Mouse (Mus musculus) c-Kit-positive CD71-positive TER-119-positive erythroid progenitor cells, embryonic 14.5 days (primary cell): Measurements from ENCODE around the gene Hsd17b11.
A peak's percentile ranks its signal among the peaks of the same experiment; 100 is the strongest.
"Not testable (repeated sequence)": the region's sequence is repeated elsewhere in the genome, so short reads cannot be mapped to it uniquely, and the experiment has no call there.

Source experiments
- DNase-seq: peaks from one replicate; pipeline ENCODE4 v3.0.0-alpha.2; 2013; ENCODE audit warnings: low spot score

Gene Hsd17b11

DNA sequence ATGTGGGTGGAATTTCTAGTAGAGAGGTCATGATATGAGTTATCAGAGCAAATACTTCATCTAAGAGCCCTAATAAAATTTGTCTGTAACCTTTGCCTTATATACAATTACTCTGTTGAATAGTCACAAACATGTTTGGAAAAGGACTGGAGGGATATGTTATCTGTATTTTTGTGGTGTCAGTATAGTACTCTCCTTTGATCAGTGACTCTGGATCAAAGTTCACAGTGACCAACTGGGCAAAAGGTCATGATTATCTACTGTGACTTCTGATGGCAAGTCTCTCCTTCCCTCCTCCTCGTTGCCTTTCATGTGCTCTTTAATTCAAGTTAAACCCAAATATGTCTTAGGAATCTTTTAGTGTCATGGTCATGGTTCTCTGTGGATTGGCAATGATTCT is 14.1 kb upstream of the Hsd17b11 start:
- no peak for DNase-seq

GRCm38 (mm10) chr5:104035066-104035465 is 13.3 kb upstream of the Hsd17b11 start:
- no peak for DNase-seq

GRCm38 (mm10) chr5:104032434-104033097 is 10.8 kb upstream of the Hsd17b11 start:
- no peak for DNase-seq

- DNase-seq, result no peak
Measured at GRCm38 (mm10) chr5:104025245-104025854, 3.6 kb upstream of the Hsd17b11 start.

- no peak for DNase-seq
Measured at GRCm38 (mm10) chr5:104024762-104025161, 3.0 kb upstream of the Hsd17b11 start.

GRCm38 (mm10) chr5:104024193-104024592 is 2.5 kb upstream of the Hsd17b11 start:
- not testable (repeated sequence) for DNase-seq

GRCm38 (mm10) chr5:104023289-104024020 is 1.7 kb upstream of the Hsd17b11 start:
- DNase-seq, result no peak

- no peak for DNase-seq
Measured at GRCm38 (mm10) chr5:104022558-104022957, 839 bp upstream of the Hsd17b11 start.

GRCm38 (mm10) chr5:104011419-104011818 is 10.3 kb downstream of the Hsd17b11 start:
- DNase-seq, result no peak

GRCm38 (mm10) chr5:104010261-104010660 is 11.5 kb downstream of the Hsd17b11 start:
- DNase-seq, result no peak

- no peak for DNase-seq
Measured at GRCm38 (mm10) chr5:104009421-104009820, 12.3 kb downstream of the Hsd17b11 start.

- no peak for DNase-seq
Measured at GRCm38 (mm10) chr5:104007801-104008200, 13.9 kb downstream of the Hsd17b11 start.

GRCm38 (mm10) chr5:104006811-104007210 is 14.9 kb downstream of the Hsd17b11 start:
- no peak for DNase-seq

GRCm38 (mm10) chr5:104003955-104004354 is 17.8 kb downstream of the Hsd17b11 start:
- no peak for DNase-seq

GRCm38 (mm10) chr5:104003256-104003931 is 18.3 kb downstream of the Hsd17b11 start:
- DNase-seq, result no peak

DNA sequence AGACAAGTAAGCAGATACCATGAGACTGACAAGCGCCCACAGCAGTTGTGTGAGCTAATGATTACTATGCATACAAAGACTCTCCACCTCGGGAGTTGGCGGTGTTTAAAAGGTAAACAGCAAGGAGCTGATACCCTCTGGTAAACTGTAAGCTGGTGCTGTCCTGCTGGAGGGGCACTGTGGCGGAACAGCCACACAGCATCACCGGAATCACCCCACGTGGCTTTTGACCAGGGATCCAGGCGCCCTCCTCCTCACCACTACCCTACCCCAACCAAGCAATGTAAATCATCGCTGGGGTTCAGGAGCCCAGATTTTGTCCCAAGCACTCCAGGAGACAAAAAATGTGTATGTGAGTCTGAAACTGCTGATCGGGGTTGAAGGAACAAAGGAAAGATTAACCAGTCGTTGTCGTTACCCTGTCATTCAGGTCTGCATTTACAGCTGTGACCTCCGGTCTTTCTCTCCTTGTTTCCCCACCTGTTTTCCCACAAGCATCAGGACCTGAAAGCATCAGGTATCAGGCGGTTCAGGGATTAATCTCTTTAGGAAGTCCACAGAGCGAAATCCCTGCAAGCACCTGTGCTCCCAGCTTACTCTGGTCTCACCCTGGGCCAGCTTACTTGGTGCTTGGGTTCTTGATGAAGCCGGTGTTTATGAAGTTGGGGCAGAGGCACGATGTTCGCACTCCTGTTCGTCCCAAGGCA is 19.0 kb downstream of the Hsd17b11 start:
- DNase-seq, result no peak

GRCm38 (mm10) chr5:103999738-104000137 is 22.0 kb downstream of the Hsd17b11 start:
- DNase-seq, result peak; percentile 77

DNA sequence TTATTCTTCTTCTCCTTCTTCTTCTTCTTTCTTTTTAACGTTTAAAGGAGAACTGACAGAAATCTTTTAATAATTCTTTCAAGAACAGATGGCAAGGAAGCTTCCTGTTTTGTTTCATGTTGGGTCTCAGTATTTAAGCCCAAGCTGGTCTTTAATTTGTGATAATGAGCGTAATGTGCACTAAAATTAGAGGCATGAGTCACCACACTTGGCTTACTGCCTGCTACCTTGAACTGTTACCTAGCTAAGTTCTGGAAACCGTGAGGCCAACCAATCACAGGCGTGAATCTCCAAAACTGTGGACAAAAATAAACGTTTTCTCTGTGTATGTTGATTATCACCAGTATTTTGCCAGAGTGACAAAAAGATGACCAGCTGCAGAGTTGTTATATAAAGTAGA is 23.0 kb downstream of the Hsd17b11 start:
- no peak for DNase-seq

DNA sequence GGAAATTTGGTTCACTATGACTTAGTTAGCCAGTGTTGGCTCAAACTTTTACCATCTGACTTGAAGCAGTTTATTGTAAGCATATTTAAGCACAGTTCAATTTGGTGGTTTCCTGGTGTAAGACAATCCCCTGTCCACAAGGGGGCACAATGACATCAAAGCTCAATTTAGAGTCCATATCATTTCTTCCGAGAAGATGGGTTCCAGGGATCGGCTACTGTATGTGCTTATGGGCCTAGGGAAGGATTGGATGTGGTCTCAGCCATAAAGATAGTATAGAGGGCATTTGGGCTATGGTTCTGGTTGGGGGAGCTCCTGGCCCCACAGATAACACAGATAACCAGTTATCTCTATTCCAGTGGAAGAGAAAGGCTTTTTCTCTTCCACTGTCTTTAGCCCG is 26.5 kb downstream of the Hsd17b11 start:
- DNase-seq, result peak; percentile 85

GRCm38 (mm10) chr5:103994669-103995068 is 27.1 kb downstream of the Hsd17b11 start:
- peak; percentile 57 for DNase-seq

DNA sequence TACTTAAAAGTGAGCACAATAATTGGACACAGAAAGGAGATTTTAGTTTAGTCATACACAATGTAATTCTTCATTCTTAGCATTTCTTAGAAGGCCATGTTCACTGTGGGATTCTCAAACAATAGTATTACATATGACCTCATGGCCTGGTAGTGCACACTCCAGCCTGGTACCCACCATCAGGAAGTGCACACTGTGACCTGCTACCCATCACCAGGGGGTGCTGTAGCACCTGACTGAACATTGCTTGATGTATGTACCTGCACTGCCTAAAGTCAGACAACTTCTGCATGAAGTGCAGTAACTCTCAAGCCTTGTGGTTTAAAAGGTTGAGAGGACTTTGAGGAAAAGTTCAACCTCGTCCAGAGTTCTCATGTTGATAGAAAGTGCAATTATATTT is 28.1 kb downstream of the Hsd17b11 start:
- DNase-seq, result peak; percentile 37

- DNase-seq, result no peak
Measured at GRCm38 (mm10) chr5:103992831-103993230, 28.9 kb downstream of the Hsd17b11 start.
